Mouse (Mus musculus) testis, postnatal 14 days (tissue): ENCODE measurements around the gene Cox6b2.

Source experiments
- DNase-seq: peaks from one replicate; pipeline ENCODE4 v3.0.0; 2021; ENCODE audit warnings: low spot score

The Cox6b2 gene

DNA sequence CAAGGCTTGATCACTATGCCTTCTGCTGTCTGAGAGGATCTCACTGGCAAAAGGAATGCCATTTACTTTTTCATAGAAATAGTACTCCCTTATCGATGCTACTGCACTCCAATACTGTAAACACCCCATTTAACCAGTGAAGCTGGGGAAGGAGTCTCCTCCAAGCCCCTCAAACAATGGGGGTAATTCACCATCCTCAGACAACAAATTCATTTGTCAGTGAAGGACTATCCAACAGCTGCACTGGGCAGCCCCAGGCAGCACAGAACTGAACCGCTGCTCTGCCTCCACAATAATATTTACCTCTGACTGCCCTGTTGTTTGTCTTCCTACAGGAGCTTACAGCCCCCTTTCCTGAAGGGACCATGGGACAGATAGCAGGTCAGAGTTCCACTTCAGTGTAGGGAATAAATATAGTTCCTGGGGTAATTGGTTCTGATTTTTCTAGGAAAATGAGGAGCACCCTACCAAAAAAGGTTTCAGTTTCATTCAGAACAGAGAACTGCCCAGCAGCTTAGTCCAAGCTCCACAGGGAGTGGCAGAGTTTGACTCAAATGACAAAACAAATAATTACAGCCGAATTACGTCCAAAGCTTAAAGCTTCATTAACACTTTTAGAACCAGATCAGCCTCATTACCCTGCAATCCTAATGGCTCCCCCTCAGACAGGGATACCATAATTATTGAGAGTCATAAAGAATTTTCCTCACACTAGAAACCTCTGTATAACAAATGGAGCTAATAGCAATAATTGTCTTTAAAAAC is 12.2 kb upstream of the Cox6b2 start:
- no peak for DNase-seq

DNA sequence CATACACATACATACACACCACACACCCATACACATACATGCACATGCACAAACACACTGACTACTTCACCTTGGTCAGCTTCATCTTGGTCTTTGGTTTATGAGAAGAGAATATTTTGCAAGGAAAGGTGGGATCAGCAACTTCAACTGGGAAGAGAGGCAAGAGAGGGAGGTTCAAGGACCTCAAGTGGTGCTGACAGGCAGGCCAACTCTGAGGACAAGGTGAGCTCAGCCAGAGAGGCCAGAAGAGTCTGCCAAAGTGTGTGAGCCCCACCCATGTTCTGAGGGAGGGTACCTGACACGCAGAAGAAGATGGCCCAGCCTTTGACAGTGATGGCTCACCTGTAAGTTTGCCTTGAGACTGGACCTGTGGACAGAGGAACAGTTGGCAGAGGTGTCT is 6.8 kb upstream of the Cox6b2 start:
- no peak for DNase-seq

DNA sequence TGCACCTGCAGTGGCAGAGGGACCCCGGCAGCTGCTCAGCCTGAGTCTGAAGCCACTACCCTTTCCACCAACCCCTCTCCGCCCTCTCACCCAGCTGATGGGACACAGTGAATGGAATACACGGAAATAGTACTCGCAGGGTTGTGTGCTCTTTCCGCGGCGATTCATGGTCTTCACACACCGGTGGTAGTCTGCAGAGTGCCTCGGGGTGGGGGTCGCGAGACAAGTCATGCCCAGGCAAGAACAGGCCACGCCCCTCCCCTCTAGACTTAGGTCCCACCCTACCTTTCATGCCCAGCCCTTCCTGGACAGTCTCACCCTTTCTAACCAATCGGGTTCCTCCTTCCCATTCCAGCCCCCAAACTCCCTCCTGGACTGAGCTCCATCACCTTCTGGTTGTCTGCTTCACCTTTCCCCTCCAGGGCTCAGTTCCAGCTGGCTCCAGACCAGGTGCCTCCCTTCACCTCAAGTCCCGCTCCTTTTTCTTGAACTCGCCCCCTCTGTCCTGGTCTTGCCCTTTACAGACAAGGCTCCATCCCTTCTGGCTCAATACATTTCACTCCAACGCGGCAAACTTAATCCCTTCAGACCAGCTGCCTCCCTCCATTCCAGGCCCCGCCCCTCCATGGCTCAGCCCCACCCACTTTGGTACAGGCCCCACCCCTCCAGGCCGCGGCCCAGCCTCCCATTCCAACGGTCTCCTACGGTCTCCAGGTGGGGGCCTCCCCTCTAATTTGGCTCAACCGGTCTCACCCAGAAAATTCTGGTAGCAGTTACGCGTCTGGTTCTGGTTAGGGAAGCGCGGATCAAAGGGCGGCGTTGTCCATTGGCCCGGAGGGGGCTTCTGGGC is 698 bp downstream of the Cox6b2 start:
- peak; percentile 80 for DNase-seq

DNA sequence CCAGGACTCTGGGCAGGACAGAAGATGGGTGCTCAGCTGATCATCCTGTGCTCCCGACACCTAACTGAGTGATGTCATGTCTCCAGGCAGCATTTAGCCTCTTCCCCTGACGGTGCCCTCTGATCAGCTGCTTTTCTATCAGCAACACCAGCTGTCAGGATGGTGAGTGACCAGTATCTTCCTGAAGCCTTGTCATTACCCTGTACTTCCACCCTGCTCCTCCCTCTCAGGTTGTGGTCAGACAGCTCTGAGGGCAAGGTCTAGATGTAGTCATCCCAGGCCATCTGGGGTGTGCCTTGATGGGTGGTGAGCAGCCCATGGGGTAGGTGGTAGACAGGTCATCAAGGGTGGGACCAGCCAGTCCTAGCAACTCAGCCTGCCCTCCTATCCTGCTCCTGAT is 3.7 kb downstream of the Cox6b2 start:
- no peak for DNase-seq

DNA sequence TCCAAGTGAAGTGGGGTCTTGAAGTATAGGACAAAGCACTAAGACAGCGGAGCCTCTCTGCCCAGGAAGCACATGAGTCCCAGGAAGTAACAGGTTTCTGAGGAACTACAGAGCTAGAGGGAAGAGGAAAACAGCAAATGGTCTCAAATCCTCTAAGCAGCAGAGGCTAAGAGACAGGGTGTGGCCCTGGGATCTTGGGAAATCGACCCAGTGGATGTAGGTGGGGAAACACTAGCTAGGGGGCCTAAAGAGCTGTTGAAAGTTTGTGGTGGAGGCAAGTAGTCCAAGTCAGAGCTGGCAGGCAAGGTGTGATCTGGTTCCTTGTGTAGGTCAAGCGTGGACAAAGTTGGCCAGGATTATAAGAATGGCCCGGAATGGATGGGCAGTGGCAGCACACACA is 4.6 kb downstream of the Cox6b2 start:
- no peak for DNase-seq

GRCm38 (mm10) chr7:4747156-4747899 is 5.6 kb downstream of the Cox6b2 start:
- DNase-seq = no peak

GRCm38 (mm10) chr7:4746326-4746980 is 6.4 kb downstream of the Cox6b2 start:
- no peak for DNase-seq

DNA sequence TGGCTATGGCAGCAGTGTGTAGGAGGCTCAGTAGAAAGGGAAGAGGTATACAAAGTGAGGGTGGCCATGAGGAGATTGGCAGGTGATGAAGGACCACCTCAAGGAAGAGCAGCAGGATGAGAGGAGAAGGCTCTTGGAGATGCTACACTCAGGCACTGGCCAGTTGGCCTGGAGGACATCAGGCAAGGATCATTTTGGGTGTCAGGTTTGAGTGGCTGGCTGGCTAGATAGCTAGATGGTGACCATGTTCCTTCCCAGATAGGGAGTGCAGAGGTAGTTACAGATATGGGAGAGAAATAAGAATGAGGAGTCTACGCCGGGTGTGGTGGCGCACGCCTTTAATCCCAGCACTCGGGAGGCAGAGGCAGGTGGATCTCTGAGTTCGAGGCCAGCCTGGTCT is 8.0 kb downstream of the Cox6b2 start:
- DNase-seq = no peak

GRCm38 (mm10) chr7:4743354-4743753 is 9.5 kb downstream of the Cox6b2 start:
- DNase-seq = peak; percentile 20

DNA sequence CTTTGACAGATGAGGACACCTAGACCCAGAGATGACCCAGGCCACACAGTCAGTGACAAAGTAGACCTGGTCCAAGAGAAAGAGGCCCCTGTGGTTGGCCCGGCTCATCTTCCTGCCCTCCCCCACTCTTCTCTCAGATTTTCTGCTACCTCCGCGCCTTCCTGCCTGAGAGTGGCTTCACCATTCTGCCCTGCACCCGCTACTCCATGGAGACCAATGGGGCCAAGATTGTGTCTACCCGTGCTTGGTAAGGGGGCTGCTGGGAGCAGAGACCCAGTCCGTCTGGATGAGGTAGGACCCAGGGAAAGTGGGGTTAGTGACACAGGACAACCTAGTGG is 10.4 kb downstream of the Cox6b2 start:
- DNase-seq = peak; percentile 9

GRCm38 (mm10) chr7:4741672-4742481 is 11.0 kb downstream of the Cox6b2 start:
- peak; percentile 9 for DNase-seq

GRCm38 (mm10) chr7:4741151-4741550 is 11.7 kb downstream of the Cox6b2 start:
- peak; percentile 32 for DNase-seq

GRCm38 (mm10) chr7:4740309-4740727 is 12.6 kb downstream of the Cox6b2 start:
- no peak for DNase-seq

DNA sequence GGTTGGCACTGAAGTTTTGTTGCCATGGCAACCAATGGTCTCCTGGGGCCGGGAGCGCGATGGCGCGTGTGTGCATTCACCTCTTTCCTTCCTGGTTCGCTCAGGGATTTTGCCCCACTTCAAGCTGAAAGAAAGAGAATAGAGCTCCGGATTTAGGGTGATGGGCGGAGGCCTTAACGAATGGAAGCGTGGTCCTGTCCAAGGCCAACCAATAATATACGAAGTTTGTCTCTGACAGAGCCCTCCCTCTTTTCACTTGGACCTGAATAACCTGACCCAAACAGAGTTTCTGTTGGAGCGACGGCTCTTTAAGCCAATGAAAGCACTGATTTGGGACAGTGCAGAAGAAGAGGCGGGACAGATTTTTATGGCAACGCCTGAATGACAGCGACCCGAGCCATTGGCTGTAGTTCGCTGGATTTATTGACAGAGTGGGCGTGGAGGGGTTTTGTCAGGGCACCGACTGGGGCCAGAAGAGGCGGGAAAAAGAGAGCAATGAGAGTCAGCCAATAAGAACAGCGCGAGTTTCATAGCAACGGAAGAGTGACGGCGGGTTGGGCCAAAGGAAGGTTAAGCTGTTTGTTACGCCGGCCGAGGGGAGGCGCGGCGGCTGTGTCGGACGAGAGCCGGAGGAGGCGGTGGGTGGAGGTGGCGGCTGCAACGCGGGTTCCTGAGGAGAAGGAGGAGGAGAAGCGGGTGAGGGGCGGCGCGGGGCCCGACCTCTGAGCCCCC is 13.2 kb downstream of the Cox6b2 start, which contains the start of gene Kmt5c:
Kmt5c (plus strand) TSS at position 572 of the 732 bp plus-strand sequence.
- DNase-seq = peak; percentile 98

DNA sequence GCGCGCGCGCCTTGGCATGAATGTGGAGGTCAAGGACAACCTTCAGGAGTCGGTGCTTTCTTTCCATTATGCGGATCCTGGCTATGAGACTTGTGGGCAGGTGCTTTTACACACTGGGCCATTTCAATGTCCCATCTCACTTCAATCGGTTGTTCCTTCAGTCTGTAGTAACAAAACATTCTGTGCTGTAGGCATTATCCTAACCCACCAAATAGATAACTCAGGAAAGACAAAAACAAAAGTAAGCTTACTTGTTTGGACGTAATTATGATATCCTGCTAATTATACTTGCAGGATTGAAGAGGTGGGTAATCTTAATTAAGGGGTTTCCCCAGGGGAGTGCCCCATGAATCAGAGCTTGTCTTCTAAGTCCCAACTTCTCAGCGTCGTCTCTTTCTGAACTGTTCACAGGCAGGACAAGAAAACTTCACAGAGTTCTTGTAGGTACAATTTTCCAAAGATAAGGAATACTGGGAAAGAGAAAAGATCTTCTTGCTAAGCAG is 13.8 kb downstream of the Cox6b2 start:
- no peak for DNase-seq

DNA sequence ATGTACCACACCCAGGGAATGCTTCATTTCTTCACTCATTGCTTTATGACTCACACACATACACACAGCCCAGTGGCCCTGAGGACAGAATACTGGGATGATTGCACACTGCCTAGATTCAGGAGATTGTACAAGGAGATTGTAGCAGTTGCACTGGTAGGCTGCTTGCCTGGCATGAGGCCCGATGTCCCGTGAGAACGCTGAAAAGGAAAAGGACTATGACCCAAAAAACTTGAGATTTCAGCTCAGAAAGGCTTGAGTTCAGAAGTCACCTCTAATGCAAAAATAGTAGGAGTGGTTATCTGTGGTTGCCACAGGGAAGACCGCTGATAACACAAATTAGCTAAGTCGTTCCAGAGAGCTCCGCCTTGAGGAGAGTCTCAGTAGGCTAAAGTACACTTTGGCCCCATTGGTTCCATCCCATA is 19.9 kb downstream of the Cox6b2 start:
- no peak for DNase-seq

DNA sequence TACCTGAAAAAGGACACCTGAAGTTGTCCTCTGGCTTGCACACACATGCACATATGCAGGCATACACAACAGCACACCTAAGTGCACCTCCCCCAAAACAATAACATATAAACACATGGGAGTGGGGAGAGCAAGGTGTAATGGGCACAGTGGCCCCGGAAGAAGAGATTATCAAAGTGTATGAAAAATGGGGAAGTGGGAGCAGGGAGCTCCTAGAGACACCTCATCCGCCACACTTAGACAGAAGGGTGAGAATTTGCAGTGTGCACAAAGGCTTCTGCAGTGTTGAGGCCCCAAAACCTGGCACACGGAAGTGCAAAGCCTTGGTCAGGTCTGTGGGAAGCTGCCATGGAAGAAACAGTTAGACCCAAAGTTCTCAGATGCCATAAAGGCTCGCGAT is 21.8 kb downstream of the Cox6b2 start:
- DNase-seq = no peak

DNA sequence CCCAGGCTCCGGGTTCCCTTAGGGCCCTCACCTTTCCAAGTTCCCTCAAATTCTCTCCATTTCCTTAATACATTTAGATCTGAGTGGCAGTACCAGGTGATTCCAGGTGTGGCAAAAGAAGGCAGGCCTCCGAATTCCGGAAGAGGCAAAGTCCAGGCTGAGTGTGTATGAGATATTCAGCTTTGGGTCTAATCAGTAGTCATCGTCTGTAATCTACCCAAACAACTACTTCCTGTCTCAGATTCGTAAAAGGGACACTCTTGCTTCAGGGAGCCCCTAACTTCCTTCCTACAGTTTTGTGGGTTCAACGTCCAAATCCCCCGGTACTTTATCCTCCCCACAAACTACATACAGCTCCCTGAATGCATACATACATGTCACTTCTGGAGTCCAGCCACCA is 27.7 kb downstream of the Cox6b2 start, which contains the start of gene Tmem150b:
Tmem150b (minus strand) TSS at position 81 of the 400 bp plus-strand sequence.
- DNase-seq = no peak

DNA sequence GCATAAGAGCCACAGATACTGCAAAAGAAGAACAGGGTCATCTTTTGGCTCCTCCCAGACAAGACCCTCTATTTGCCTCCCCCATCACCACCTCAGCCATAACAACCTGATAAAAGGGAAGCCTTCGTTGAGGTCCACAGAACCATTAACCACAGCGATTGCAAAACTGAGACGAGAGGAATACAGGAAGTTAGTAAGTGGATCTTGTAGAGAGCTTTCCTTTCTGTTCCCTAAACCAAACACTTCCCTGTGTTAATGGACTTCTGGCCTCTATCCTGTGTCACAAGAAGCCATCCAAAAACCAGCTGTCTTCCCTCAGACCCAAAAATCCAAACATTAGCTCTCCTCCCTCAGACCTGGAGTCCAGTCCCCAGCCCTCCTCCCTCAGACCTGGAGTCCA is 28.5 kb downstream of the Cox6b2 start:
- DNase-seq = no peak

DNA sequence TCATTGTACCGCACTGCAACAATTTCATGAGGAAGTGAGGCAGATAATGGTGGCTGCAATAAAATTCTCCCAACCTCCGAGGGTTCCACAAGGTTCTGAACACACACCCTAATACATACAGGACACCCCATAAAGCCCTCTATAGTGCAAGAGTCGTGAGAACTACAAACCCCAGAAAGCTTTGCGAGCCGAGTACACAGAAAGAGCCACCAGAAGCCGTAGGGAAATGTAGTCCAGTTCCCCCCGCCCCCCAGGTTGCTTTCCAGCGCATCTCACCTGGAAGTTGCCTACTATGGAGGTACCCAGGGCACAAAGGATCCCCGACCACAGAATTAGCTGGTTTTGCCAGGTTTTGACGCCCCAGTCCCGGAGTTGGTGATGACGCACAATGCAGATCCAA is 29.4 kb downstream of the Cox6b2 start:
- no peak for DNase-seq
